Mouse (Mus musculus) thymus, postnatal 4 days (tissue): ENCODE data around the gene Trem3.

Experiments used
- DNase-seq: peaks from one replicate; pipeline ENCODE4 v3.0.0; 2021

Gene Trem3

GRCm38 (mm10) chr17:48247221-48247928 lies at the start of gene Trem3:
Gene Trem3 (plus strand): TSS chr17:48247777.
- no peak for DNase-seq

- DNase-seq: no peak
These were observed 44.5 kb upstream of the Trem3 start for GRCm38 (mm10) chr17:48203086-48203485.

- DNase-seq: no peak
These were observed 35.0 kb upstream of the Trem3 start for GRCm38 (mm10) chr17:48212596-48212995.

- no peak for DNase-seq
These were observed 34.1 kb upstream of the Trem3 start for GRCm38 (mm10) chr17:48213511-48213910.

GRCm38 (mm10) chr17:48215429-48215828 lies 32.1 kb upstream of the Trem3 start:
- DNase-seq: no peak

- no peak for DNase-seq
These were observed 16.9 kb upstream of the Trem3 start for GRCm38 (mm10) chr17:48230680-48231079.

GRCm38 (mm10) chr17:48232518-48232917 lies 15.1 kb upstream of the Trem3 start, which contains the start of gene Trem1:
Gene Trem1 (plus strand): TSS chr17:48232768.
- DNase-seq: no peak

GRCm38 (mm10) chr17:48233789-48234188 lies 13.8 kb upstream of the Trem3 start:
- DNase-seq: no peak

GRCm38 (mm10) chr17:48234550-48234949 lies 13.0 kb upstream of the Trem3 start:
- DNase-seq: no peak

GRCm38 (mm10) chr17:48235773-48236370 lies 11.7 kb upstream of the Trem3 start:
- no peak for DNase-seq

GRCm38 (mm10) chr17:48237621-48238020 lies 10.0 kb upstream of the Trem3 start:
- no peak for DNase-seq

GRCm38 (mm10) chr17:48249039-48249438 lies 1.5 kb downstream of the Trem3 start:
- no peak for DNase-seq

- DNase-seq: no peak
These were observed 1.9 kb downstream of the Trem3 start for GRCm38 (mm10) chr17:48249501-48249900.

- DNase-seq: no peak
These were observed 3.1 kb downstream of the Trem3 start for GRCm38 (mm10) chr17:48250631-48251030.

- DNase-seq: no peak
These were observed 9.0 kb downstream of the Trem3 start for GRCm38 (mm10) chr17:48256575-48256974.

- no peak for DNase-seq
These were observed 14.3 kb downstream of the Trem3 start for GRCm38 (mm10) chr17:48261868-48262267.

GRCm38 (mm10) chr17:48263741-48264362 lies 16.3 kb downstream of the Trem3 start, which contains the start of gene Treml4:
Gene Treml4 (plus strand): TSS chr17:48264295.
- DNase-seq: no peak

- no peak for DNase-seq
These were observed 17.1 kb downstream of the Trem3 start for GRCm38 (mm10) chr17:48264662-48265061.

GRCm38 (mm10) chr17:48266138-48266537 lies 18.6 kb downstream of the Trem3 start:
- no peak for DNase-seq

GRCm38 (mm10) chr17:48266610-48267304 lies 19.2 kb downstream of the Trem3 start:
- no peak for DNase-seq

GRCm38 (mm10) chr17:48267591-48267990 lies 20.0 kb downstream of the Trem3 start:
- no peak for DNase-seq

- DNase-seq: no peak
These were observed 20.7 kb downstream of the Trem3 start for GRCm38 (mm10) chr17:48268276-48268675.

GRCm38 (mm10) chr17:48269833-48270232 lies 22.3 kb downstream of the Trem3 start:
- no peak for DNase-seq
